ENCODE assay signal across 7 mouse cellular contexts in genomic region chr14:55898947-55899346, GRCm38 (mm10). TPM values are rescaled to one million over a fixed set of nuclear protein-coding genes. Genes with fewer than 3 reads are reported as not detected.
DNase-seq lines count a peak whose midpoint lies in the region; ATAC-seq lines count a peak whose summit lies in the region.

No protein-coding gene starts in this region.

- peak overlapping the region; percentile 71 for H3K4me2 ChIP-seq in heart, embryonic 14.5 days (ENCODE audit: low read length)
- H3K4me2 ChIP-seq in embryonic facial prominence, embryonic 13.5 days = peak overlapping the region; percentile 74
- peak overlapping the region; percentile 82; the same call in 1 of the 2 replicates for H3K4me2 ChIP-seq in hindbrain, embryonic 12.5 days (replicated peaks)
- peak overlapping the region; percentile 90 for H3K4me2 ChIP-seq in midbrain, embryonic 15.5 days

- no peak for ATAC-seq in heart, embryonic 14.5 days (ENCODE audit: insufficient number of reproducible peaks, insufficient read depth, low FRiP score, low read depth)
- ATAC-seq in embryonic facial prominence, embryonic 13.5 days (ENCODE audit: insufficient number of reproducible peaks, insufficient read depth, low FRiP score, low TSS enrichment, low read depth) = no peak
- no peak for ATAC-seq in hindbrain, embryonic 12.5 days (ENCODE audit: low FRiP score)
- ATAC-seq in midbrain, embryonic 15.5 days (replicated peaks) = no peak

- WGBS in heart, embryonic 14.5 days = 92% methylated on average over 7 of the region's 7 CpGs
- 86% methylated on average over 7 of the region's 7 CpGs for WGBS in embryonic facial prominence, embryonic 13.5 days
- 88% methylated on average over 7 of the region's 7 CpGs for WGBS in hindbrain, embryonic 12.5 days
- WGBS in midbrain, embryonic 15.5 days = 89% methylated on average over 7 of the region's 7 CpGs

- H3K9ac ChIP-seq in heart, embryonic 14.5 days (ENCODE audit: low read length) = 0 out of 2 replicates have a peak overlapping the region, but pooled peaks have one; percentile 75
- H3K9ac ChIP-seq in embryonic facial prominence, embryonic 13.5 days = peak overlapping the region; percentile 32; the same call in 1 of the 2 replicates
- 0 out of 2 replicates have a peak overlapping the region, but pooled peaks have one; percentile 75 for H3K9ac ChIP-seq in hindbrain, embryonic 12.5 days
- no peak overlapping the region for H3K9ac ChIP-seq in midbrain, embryonic 15.5 days

- H3K27ac ChIP-seq in heart, embryonic 14.5 days (replicated peaks in 1 of 2; ENCODE audit: control insufficient read depth in 1 of 2, insufficient read depth in 1 of 2, low read depth in 2 of 2, low read length in 2 of 2) = no peak overlapping the region
- H3K27ac ChIP-seq in embryonic facial prominence, embryonic 13.5 days = peak overlapping the region; percentile 73
- no peak overlapping the region for H3K27ac ChIP-seq in hindbrain, embryonic 12.5 days
- H3K27ac ChIP-seq in midbrain, embryonic 15.5 days = no peak overlapping the region

- H3K4me1 ChIP-seq in heart, embryonic 14.5 days (ENCODE audit: control insufficient read depth in 2 of 2, insufficient read depth in 2 of 2, low read length in 2 of 2) = peaks cover 6 to 11% of the 10 kb centered on the region in 2 experiments; a peak in 3 of 4 replicates
- H3K4me1 ChIP-seq in embryonic facial prominence, embryonic 13.5 days = peaks cover 20% of the 10 kb centered on the region
- H3K4me1 ChIP-seq in hindbrain, embryonic 12.5 days = peaks cover 14% of the 10 kb centered on the region
- H3K4me1 ChIP-seq in midbrain, embryonic 15.5 days = peaks cover 20% of the 10 kb centered on the region

- peaks cover 42% of the 10 kb centered on the region for H3K36me3 ChIP-seq in heart, embryonic 14.5 days (ENCODE audit: control insufficient read depth, insufficient read depth, low read length)
- peaks cover 46% of the 10 kb centered on the region for H3K36me3 ChIP-seq in embryonic facial prominence, embryonic 13.5 days
- H3K36me3 ChIP-seq in hindbrain, embryonic 12.5 days = peaks cover 39% of the 10 kb centered on the region
- H3K36me3 ChIP-seq in midbrain, embryonic 15.5 days (replicated peaks) = peaks cover 27% of the 10 kb centered on the region

- no peaks in the 10 kb centered on the region for H3K9me3 ChIP-seq in heart, embryonic 14.5 days (ENCODE audit: control insufficient read depth, low read length)
- H3K9me3 ChIP-seq in embryonic facial prominence, embryonic 13.5 days = no peaks in the 10 kb centered on the region
- H3K9me3 ChIP-seq in hindbrain, embryonic 12.5 days (replicated peaks) = no peaks in the 10 kb centered on the region
- no peaks in the 10 kb centered on the region for H3K9me3 ChIP-seq in midbrain, embryonic 15.5 days

- no peak for DNase-seq in heart, adult 18-20 months
- no peak for DNase-seq in spleen, postnatal 4 days (ENCODE audit: low spot score in 2 of 2)
- no peak for DNase-seq in ovary, postnatal 36 days (ENCODE audit: low spot score)

- H3K4me3 ChIP-seq in heart, embryonic 14.5 days (ENCODE audit: control insufficient read depth in 1 of 2, insufficient read depth in 1 of 2, low read depth in 1 of 2, low read length in 2 of 2) = no peak overlapping the region
- peak overlapping the region; percentile 47; the same call in 1 of the 2 replicates for H3K4me3 ChIP-seq in embryonic facial prominence, embryonic 13.5 days
- H3K4me3 ChIP-seq in hindbrain, embryonic 12.5 days = no peak overlapping the region
- H3K4me3 ChIP-seq in midbrain, embryonic 15.5 days = peak overlapping the region; percentile 59; the same call in 1 of the 2 replicates

- no peaks in the 10 kb centered on the region for H3K27me3 ChIP-seq in heart, embryonic 14.5 days (ENCODE audit: control insufficient read depth, insufficient read depth, low read length)
- H3K27me3 ChIP-seq in embryonic facial prominence, embryonic 13.5 days = no peaks in the 10 kb centered on the region
- no peaks in the 10 kb centered on the region for H3K27me3 ChIP-seq in hindbrain, embryonic 12.5 days
- H3K27me3 ChIP-seq in midbrain, embryonic 15.5 days (replicated peaks) = no peaks in the 10 kb centered on the region

RNA-seq across cellular contexts. Expression of gene Sdr39u1, which starts 1.1 kb away (rescaled TPM):
- polyA plus RNA-seq in heart, embryonic 14.5 days (2014; fragmentation: Nextera tagmentation; extraction: Ambion mirVana) = 51.6 and 52.1 TPM in 2 replicates
- 100 to 1,000 TPM; 119 to 138 TPM for total RNA-seq in heart, adult 18-20 months (2021)
- 79.8 and 85.5 TPM in 2 replicates for polyA plus RNA-seq in embryonic facial prominence, embryonic 13.5 days (2015; fragmentation: Nextera tagmentation; extraction: Ambion mirVana)
- 63.5 and 68.3 TPM in 2 replicates for polyA plus RNA-seq in hindbrain, embryonic 12.5 days (2016; fragmentation: Nextera tagmentation; extraction: Ambion mirVana)
- 169 and 175 TPM in 2 replicates for polyA plus RNA-seq in midbrain, embryonic 15.5 days (2015; fragmentation: Nextera tagmentation; extraction: Ambion mirVana)

RNA-seq across cellular contexts. Expression of gene Khnyn, which starts 14.2 kb away (rescaled TPM):
- 5.7 and 6.1 TPM in 2 replicates for polyA plus RNA-seq in heart, embryonic 14.5 days (2014; fragmentation: Nextera tagmentation; extraction: Ambion mirVana)
- 10 to 100 TPM in 1 of 2 experiments, 1 to 10 TPM in 1; 8.6 to 10.0 TPM for total RNA-seq in heart, adult 18-20 months (2021)
- 21.0 and 22.0 TPM in 2 replicates for polyA plus RNA-seq in embryonic facial prominence, embryonic 13.5 days (2015; fragmentation: Nextera tagmentation; extraction: Ambion mirVana)
- polyA plus RNA-seq in hindbrain, embryonic 12.5 days (2016; fragmentation: Nextera tagmentation; extraction: Ambion mirVana) = 22.4 and 23.5 TPM in 2 replicates
- polyA plus RNA-seq in midbrain, embryonic 15.5 days (2015; fragmentation: Nextera tagmentation; extraction: Ambion mirVana) = 10.9 and 11.4 TPM in 2 replicates

RNA-seq across cellular contexts. Expression of gene Cbln3, which starts 14.8 kb away (rescaled TPM):
- polyA plus RNA-seq in heart, embryonic 14.5 days (2014; fragmentation: Nextera tagmentation; extraction: Ambion mirVana) = 0.24 and 0.61 TPM in 2 replicates
- total RNA-seq in heart, adult 18-20 months (2021) = not detected
- polyA plus RNA-seq in embryonic facial prominence, embryonic 13.5 days (2015; fragmentation: Nextera tagmentation; extraction: Ambion mirVana) = 0.28 and 0.30 TPM in 2 replicates
- 0.05 and 0.35 TPM in 2 replicates for polyA plus RNA-seq in hindbrain, embryonic 12.5 days (2016; fragmentation: Nextera tagmentation; extraction: Ambion mirVana)
- 0.19 and 0.20 TPM in 2 replicates for polyA plus RNA-seq in midbrain, embryonic 15.5 days (2015; fragmentation: Nextera tagmentation; extraction: Ambion mirVana)

RNA-seq across cellular contexts. Expression of gene Nynrin, which starts 45.1 kb away (rescaled TPM):
- polyA plus RNA-seq in heart, embryonic 14.5 days (2014; fragmentation: Nextera tagmentation; extraction: Ambion mirVana) = 11.0 and 12.4 TPM in 2 replicates
- 1 to 10 TPM; 7.2 to 7.4 TPM for total RNA-seq in heart, adult 18-20 months (2021)
- 27.8 and 28.1 TPM in 2 replicates for polyA plus RNA-seq in embryonic facial prominence, embryonic 13.5 days (2015; fragmentation: Nextera tagmentation; extraction: Ambion mirVana)
- polyA plus RNA-seq in hindbrain, embryonic 12.5 days (2016; fragmentation: Nextera tagmentation; extraction: Ambion mirVana) = 30.4 and 35.8 TPM in 2 replicates
- polyA plus RNA-seq in midbrain, embryonic 15.5 days (2015; fragmentation: Nextera tagmentation; extraction: Ambion mirVana) = 12.4 and 13.6 TPM in 2 replicates

RNA-seq across cellular contexts. Expression of gene Cma1, which starts 45.5 kb away (rescaled TPM):
- 2.6 and 3.5 TPM in 2 replicates for polyA plus RNA-seq in heart, embryonic 14.5 days (2014; fragmentation: Nextera tagmentation; extraction: Ambion mirVana)
- total RNA-seq in heart, adult 18-20 months (2021) = 1 to 10 TPM; 1.6 to 2.5 TPM
- 12.4 and 28.3 TPM in 2 replicates for polyA plus RNA-seq in embryonic facial prominence, embryonic 13.5 days (2015; fragmentation: Nextera tagmentation; extraction: Ambion mirVana)
- polyA plus RNA-seq in hindbrain, embryonic 12.5 days (2016; fragmentation: Nextera tagmentation; extraction: Ambion mirVana) = not detected in 2 replicates
- polyA plus RNA-seq in midbrain, embryonic 15.5 days (2015; fragmentation: Nextera tagmentation; extraction: Ambion mirVana) = 0.37 and 1.6 TPM in 2 replicates

Comparison
In these comparisons a context has a peak if more than half of its experiments do, and no peak if none do; other contexts are left out.
1. H3K4me3 ChIP-seq: peak in embryonic facial prominence, embryonic 13.5 days (single experiment) and midbrain, embryonic 15.5 days (single experiment); none in heart, embryonic 14.5 days (0 of 2) and hindbrain, embryonic 12.5 days (single experiment).
2. Peak in every context shown above with its lines, with median percentiles within 50 percentile points of each other: H3K4me2 ChIP-seq.